Mouse (Mus musculus): ENCODE measurements at regions not wholly inside any gene's neighbourhood (a gene's known extent, or its start where the extent isn't known, plus 50 kb on each side); places are given as distances from the start of the nearest gene placed in this dataset.

- no peaks in the 10 kb centered on the region for H3K27me3 ChIP-seq (replicated peaks; ENCODE audit: control insufficient read depth, insufficient read depth, low read length)
- peak overlapping the region; percentile 78 for H3K27ac ChIP-seq (ENCODE audit: low read depth, low read length)
- DNase-seq (ENCODE audit: low spot score) (peak; percentile 88), ATAC-seq (peak; percentile 94)
- peaks cover 24% of the 10 kb centered on the region for H3K4me1 ChIP-seq (ENCODE audit: control insufficient read depth, insufficient read depth, low read length)
- H3K36me3 ChIP-seq (ENCODE audit: control insufficient read depth, insufficient read depth, low read length): no peaks in the 10 kb centered on the region
- peak overlapping the region; percentile 20 for H3K4me3 ChIP-seq (ENCODE audit: low read depth, low read length)
- peak overlapping the region; percentile 51 for H3K4me2 ChIP-seq (ENCODE audit: low read length)
- no peaks in the 10 kb centered on the region for H3K9me3 ChIP-seq (replicated peaks; ENCODE audit: control insufficient read depth, low read length)
- WGBS: 41% methylated on average over 11 of the region's 11 CpGs
- H3K9ac ChIP-seq (ENCODE audit: low read length): peak overlapping the region; percentile 67
Measured at GRCm38 (mm10) chr9:41474244-41474944, 312.9 kb upstream of the Ubash3b start.

- peaks cover 24% of the 10 kb centered on the region for H3K4me1 ChIP-seq (ENCODE audit: control insufficient read depth, insufficient read depth, low read length)
Measured at GRCm38 (mm10) chr9:41473506-41473905, 312.0 kb upstream of the Ubash3b start.

DNA sequence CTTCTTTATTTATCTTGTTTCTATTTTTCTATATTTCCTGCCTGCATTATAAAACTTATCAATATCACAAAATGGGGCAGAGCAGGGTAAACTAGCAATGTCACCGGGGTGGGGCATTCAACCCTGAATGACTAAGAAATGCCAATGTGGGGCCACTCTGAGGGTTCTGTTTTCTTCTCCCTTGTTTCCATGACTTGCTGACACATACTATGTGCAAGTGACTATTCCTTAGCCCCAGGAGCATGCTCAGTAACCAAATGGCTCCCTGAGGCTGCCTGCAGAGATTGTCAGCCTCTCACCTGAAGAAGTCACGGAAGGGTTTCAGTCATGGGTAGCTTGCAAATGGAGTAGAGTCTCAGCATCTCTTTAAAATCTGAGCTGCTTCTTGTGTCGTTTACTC, 309.8 kb upstream of the Ubash3b start:
- no peaks in the 10 kb centered on the region for H3K36me3 ChIP-seq (ENCODE audit: control insufficient read depth, insufficient read depth, low read length)
- H3K27ac ChIP-seq (ENCODE audit: low read depth, low read length): no peak overlapping the region
- H3K27me3 ChIP-seq (replicated peaks; ENCODE audit: control insufficient read depth, insufficient read depth, low read length): no peaks in the 10 kb centered on the region
- no peak for ATAC-seq
- H3K9ac ChIP-seq (ENCODE audit: low read length): no peak overlapping the region
- H3K4me3 ChIP-seq (ENCODE audit: low read depth, low read length): no peak overlapping the region
- 94% methylated on average over 3 of the region's 3 CpGs for WGBS
- no peak overlapping the region for H3K4me2 ChIP-seq (ENCODE audit: low read length)
- H3K4me1 ChIP-seq (ENCODE audit: control insufficient read depth, insufficient read depth, low read length): peaks cover 24% of the 10 kb centered on the region
- no peaks in the 10 kb centered on the region for H3K9me3 ChIP-seq (replicated peaks; ENCODE audit: control insufficient read depth, low read length)
- no peak for DNase-seq (ENCODE audit: low spot score)

More at GRCm38 (mm10) chr9:41473506-41473905, 312.0 kb upstream of the Ubash3b start:
- Histone ChIP-seq H3K36me3 (ENCODE audit: control insufficient read depth, insufficient read depth, low read length) (no peaks in the 10 kb centered on the region), H3K9me3 (replicated peaks; ENCODE audit: control insufficient read depth, low read length) (no peaks in the 10 kb centered on the region), H3K27ac (ENCODE audit: low read depth, low read length) (no peak overlapping the region), H3K4me2 (ENCODE audit: low read length) (no peak overlapping the region), H3K27me3 (replicated peaks; ENCODE audit: control insufficient read depth, insufficient read depth, low read length) (no peaks in the 10 kb centered on the region), H3K4me3 (ENCODE audit: low read depth, low read length) (no peak overlapping the region), H3K9ac (ENCODE audit: low read length) (no peak overlapping the region)
- WGBS: 91% methylated on average over 5 of the region's 5 CpGs
- no peak for ATAC-seq
- no peak for DNase-seq (ENCODE audit: low spot score)

DNA sequence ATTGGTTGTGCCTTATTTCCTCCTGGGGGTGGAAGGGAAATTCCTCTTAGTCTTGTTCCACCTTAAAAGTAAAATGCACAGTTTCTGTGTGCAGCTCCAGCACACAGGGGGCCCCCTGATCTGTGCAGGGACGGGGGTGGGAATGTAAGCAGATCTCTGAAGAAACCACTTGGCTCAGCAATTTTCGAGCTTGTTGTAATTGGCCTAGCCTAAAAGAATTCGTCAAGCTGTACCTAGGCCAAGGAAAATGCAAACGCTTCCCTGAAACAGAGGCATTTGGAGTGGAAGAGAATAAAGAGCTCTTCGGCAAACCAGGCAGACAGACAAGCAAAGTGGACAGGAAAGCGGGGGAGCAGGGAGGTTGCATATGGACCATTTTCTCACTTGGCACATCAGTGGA, 308.5 kb upstream of the Ubash3b start:
- H3K27me3 ChIP-seq (replicated peaks; ENCODE audit: control insufficient read depth, insufficient read depth, low read length): no peaks in the 10 kb centered on the region
- no peaks in the 10 kb centered on the region for H3K36me3 ChIP-seq (ENCODE audit: control insufficient read depth, insufficient read depth, low read length)
- H3K4me1 ChIP-seq (ENCODE audit: control insufficient read depth, insufficient read depth, low read length): peaks cover 19% of the 10 kb centered on the region
- no peak overlapping the region for H3K9ac ChIP-seq (ENCODE audit: low read length)
- H3K9me3 ChIP-seq (replicated peaks; ENCODE audit: control insufficient read depth, low read length): no peaks in the 10 kb centered on the region
- WGBS: 24% methylated on average over 6 of the region's 6 CpGs
- no peak overlapping the region for H3K4me3 ChIP-seq (ENCODE audit: low read depth, low read length)
- H3K4me2 ChIP-seq (ENCODE audit: low read length): no peak overlapping the region
- peak overlapping the region; percentile 64 for H3K27ac ChIP-seq (ENCODE audit: low read depth, low read length)
- ATAC-seq: no peak
- peak; percentile 74 for DNase-seq (ENCODE audit: low spot score)

GRCm38 (mm10) chr9:41469414-41469813, 307.9 kb upstream of the Ubash3b start:
- WGBS: 91% methylated on average over 5 of the region's 5 CpGs
- Histone ChIP-seq H3K27me3 (replicated peaks; ENCODE audit: control insufficient read depth, insufficient read depth, low read length) (no peaks in the 10 kb centered on the region), H3K9me3 (replicated peaks; ENCODE audit: control insufficient read depth, low read length) (no peaks in the 10 kb centered on the region), H3K27ac (ENCODE audit: low read depth, low read length) (0 out of 2 replicates have a peak overlapping the region, but pooled peaks have one; percentile 30), H3K36me3 (ENCODE audit: control insufficient read depth, insufficient read depth, low read length) (no peaks in the 10 kb centered on the region), H3K9ac (ENCODE audit: low read length) (no peak overlapping the region), H3K4me2 (ENCODE audit: low read length) (no peak overlapping the region), H3K4me3 (ENCODE audit: low read depth, low read length) (no peak overlapping the region), H3K4me1 (ENCODE audit: control insufficient read depth, insufficient read depth, low read length) (peaks cover 14% of the 10 kb centered on the region)
- DNase-seq (ENCODE audit: low spot score) (no peak), ATAC-seq (no peak)

DNA sequence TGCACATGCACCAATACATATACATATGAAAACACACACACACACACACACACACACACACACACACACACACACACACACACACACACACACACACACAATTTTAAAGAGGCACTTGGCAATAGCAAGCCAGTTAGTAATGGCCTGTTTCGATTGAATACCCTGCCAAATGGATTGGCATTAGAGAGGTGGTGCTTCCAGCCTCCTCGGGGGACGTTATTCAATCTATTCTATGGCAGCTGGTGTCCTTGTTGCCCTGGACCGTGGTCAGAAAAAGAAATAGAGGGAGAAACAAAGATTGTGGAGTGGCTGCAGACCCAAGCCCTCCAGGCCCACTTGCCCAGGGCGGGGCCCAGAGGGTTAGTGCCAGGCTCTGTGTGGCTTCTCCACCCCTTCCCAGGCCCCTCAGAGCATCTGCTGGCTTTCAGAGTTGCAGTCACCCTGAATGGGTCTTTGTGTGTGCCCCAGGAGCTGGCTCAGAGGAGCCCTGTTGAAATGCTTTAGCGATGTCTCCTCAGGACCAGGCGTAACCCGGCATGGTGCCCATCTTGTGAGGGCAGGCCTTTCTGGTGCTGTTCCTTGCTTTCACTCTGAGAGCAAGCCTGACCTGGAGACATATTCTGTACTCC, 302.7 kb upstream of the Ubash3b start:
- peak overlapping the region; percentile 72 for H3K27ac ChIP-seq (ENCODE audit: low read depth, low read length)
- peak; percentile 87 for DNase-seq (ENCODE audit: low spot score)

GRCm38 (mm10) chr9:41461742-41462141, 300.2 kb upstream of the Ubash3b start:
- H3K4me2 ChIP-seq (ENCODE audit: low read length): no peak overlapping the region
- ATAC-seq (peak; percentile 73), DNase-seq (ENCODE audit: low spot score) (peak; percentile 92)
- H3K9me3 ChIP-seq (replicated peaks; ENCODE audit: control insufficient read depth, low read length): no peaks in the 10 kb centered on the region
- H3K4me3 ChIP-seq (ENCODE audit: low read depth, low read length): no peak overlapping the region
- H3K9ac ChIP-seq (ENCODE audit: low read length): no peak overlapping the region
- 0 out of 2 replicates have a peak overlapping the region, but pooled peaks have one; percentile 46 for H3K27ac ChIP-seq (ENCODE audit: low read depth, low read length)
- H3K36me3 ChIP-seq (ENCODE audit: control insufficient read depth, insufficient read depth, low read length): no peaks in the 10 kb centered on the region
- H3K4me1 ChIP-seq (ENCODE audit: control insufficient read depth, insufficient read depth, low read length): peaks cover 10% of the 10 kb centered on the region
- 7% methylated on average over 11 of the region's 11 CpGs for WGBS
- no peaks in the 10 kb centered on the region for H3K27me3 ChIP-seq (replicated peaks; ENCODE audit: control insufficient read depth, insufficient read depth, low read length)

More for the DNA sequence above, 302.7 kb upstream of the Ubash3b start:
- WGBS: 15% methylated on average over 8 of the region's 8 CpGs
- Histone ChIP-seq H3K27me3 (replicated peaks; ENCODE audit: control insufficient read depth, insufficient read depth, low read length) (no peaks in the 10 kb centered on the region), H3K36me3 (ENCODE audit: control insufficient read depth, insufficient read depth, low read length) (no peaks in the 10 kb centered on the region), H3K4me1 (ENCODE audit: control insufficient read depth, insufficient read depth, low read length) (peaks cover 5% of the 10 kb centered on the region), H3K9me3 (replicated peaks; ENCODE audit: control insufficient read depth, low read length) (no peaks in the 10 kb centered on the region), H3K9ac (ENCODE audit: low read length) (peak overlapping the region; percentile 49; the same call in 1 of the 2 replicates), H3K4me3 (ENCODE audit: low read depth, low read length) (no peak overlapping the region), H3K4me2 (ENCODE audit: low read length) (no peak overlapping the region)
- ATAC-seq: peak; percentile 88

GRCm38 (mm10) chr9:41460709-41461108, 299.2 kb upstream of the Ubash3b start:
- H3K27ac ChIP-seq (ENCODE audit: low read depth, low read length): no peak overlapping the region
- H3K36me3 ChIP-seq (ENCODE audit: control insufficient read depth, insufficient read depth, low read length): no peaks in the 10 kb centered on the region
- peaks cover 10% of the 10 kb centered on the region for H3K4me1 ChIP-seq (ENCODE audit: control insufficient read depth, insufficient read depth, low read length)
- DNase-seq (ENCODE audit: low spot score) (no peak), ATAC-seq (no peak)
- H3K4me2 ChIP-seq (ENCODE audit: low read length): no peak overlapping the region
- H3K27me3 ChIP-seq (replicated peaks; ENCODE audit: control insufficient read depth, insufficient read depth, low read length): no peaks in the 10 kb centered on the region
- no peaks in the 10 kb centered on the region for H3K9me3 ChIP-seq (replicated peaks; ENCODE audit: control insufficient read depth, low read length)
- no peak overlapping the region for H3K4me3 ChIP-seq (ENCODE audit: low read depth, low read length)
- 70% methylated on average over 6 of the region's 6 CpGs for WGBS
- no peak overlapping the region for H3K9ac ChIP-seq (ENCODE audit: low read length)

GRCm38 (mm10) chr9:41457003-41457402, 295.5 kb upstream of the Ubash3b start:
- ATAC-seq (peak; percentile 64; the same call in 1 of the 2 replicates), DNase-seq (ENCODE audit: low spot score) (peak; percentile 80)
- no peaks in the 10 kb centered on the region for H3K36me3 ChIP-seq (ENCODE audit: control insufficient read depth, insufficient read depth, low read length)
- 29% methylated on average over 3 of the region's 3 CpGs for WGBS
- no peak overlapping the region for H3K4me3 ChIP-seq (ENCODE audit: low read depth, low read length)
- H3K4me2 ChIP-seq (ENCODE audit: low read length): no peak overlapping the region
- H3K27ac ChIP-seq (ENCODE audit: low read depth, low read length): no peak overlapping the region
- no peaks in the 10 kb centered on the region for H3K9me3 ChIP-seq (replicated peaks; ENCODE audit: control insufficient read depth, low read length)
- peaks cover 4% of the 10 kb centered on the region; the same call in 1 of the 2 replicates for H3K4me1 ChIP-seq (ENCODE audit: control insufficient read depth, insufficient read depth, low read length)
- H3K9ac ChIP-seq (ENCODE audit: low read length): no peak overlapping the region
- H3K27me3 ChIP-seq (replicated peaks; ENCODE audit: control insufficient read depth, insufficient read depth, low read length): no peaks in the 10 kb centered on the region
